Mouse (Mus musculus) lung, embryonic 16.5 days (tissue): ENCODE data around the gene Pdcl. TPM values are rescaled to one million over a fixed set of nuclear protein-coding genes. Genes with fewer than 3 reads are reported as not detected.

Experiments
- ATAC-seq: fragments of 200-750 bp; cut with Nextera tagmentation; 2 replicates; pipeline ENCODE4 v1.8.0; 2017; ENCODE audit warnings: low read depth, mild to moderate bottlenecking, moderate library complexity
- H3K27ac ChIP-seq: fragments of 300-500 bp; sonication (generic); 2 replicates; pipeline ENCODE4 v1.5.1; 2014; ENCODE audit warnings: mild to moderate bottlenecking, control low read depth, low read length
- H3K27me3 ChIP-seq: fragments of 300-500 bp; sonication (generic); 2 replicates; pipeline ENCODE4 v1.6.1; 2014; ENCODE audit warnings: low read depth, low read length, mixed read lengths; ENCODE audit not compliant: control insufficient read depth, insufficient read depth
- H3K36me3 ChIP-seq: fragments of 300-500 bp; sonication (generic); 2 replicates; pipeline ENCODE4 v1.6.1; 2014; ENCODE audit warnings: low read length; ENCODE audit not compliant: control insufficient read depth, insufficient read depth
- H3K4me1 ChIP-seq: fragments of 300-500 bp; sonication (generic); replicated peaks from 2 replicates; pipeline ENCODE4 v1.6.1; 2014; ENCODE audit warnings: low read length, mixed read lengths; ENCODE audit not compliant: control insufficient read depth, insufficient read depth
- H3K4me2 ChIP-seq: fragments of 300-500 bp; sonication (generic); 2 replicates; pipeline ENCODE4 v1.6.1; 2014; ENCODE audit warnings: low read depth, low read length, control low read depth
- H3K4me3 ChIP-seq: fragments of 300-500 bp; sonication (generic); 2 replicates; pipeline ENCODE4 v1.5.1; 2014; ENCODE audit warnings: mild to moderate bottlenecking, low read length, control low read depth
- H3K9ac ChIP-seq: fragments of 300-500 bp; sonication (generic); 2 replicates; pipeline ENCODE4 v1.6.1; 2014; ENCODE audit warnings: low read length, control low read depth
- H3K9me3 ChIP-seq: fragments of 300-500 bp; sonication (generic); 2 replicates; pipeline ENCODE4 v1.6.1; 2016; ENCODE audit warnings: low read length; ENCODE audit not compliant: control insufficient read depth
- WGBS: fragments of 180-500 bp; shearing (Covaris S2); extraction: QIAGEN DNeasy Blood & Tissue Kit; methylation state at CpG from one replicate; pipeline ENCODE4 v1.1.7; 2014; 5-methylcytosine and 5-hydroxymethylcytosine counted together
- polyA plus RNA-seq: library from polyadenylated mRNA; unstranded; fragments of >200 nt; fragmentation: Nextera tagmentation; extraction: Ambion mirVana; gene quantifications from 2 replicates; pipeline ENCODE4 v1.2.1, GENCODE M21; 2015

The Pdcl gene
- 52.0 and 55.0 TPM in 2 replicates for polyA plus RNA-seq

GRCm38 (mm10) chr2:37358633-37359540, at the start of gene Pdcl:
Gene Pdcl (minus strand): TSS chr2:37359332.
- Histone ChIP-seq H3K27me3 (no peaks in the 10 kb centered on the region), H3K9me3 (no peaks in the 10 kb centered on the region), H3K27ac (peak within 1 kb of the TSS; percentile 100), H3K9ac (peak within 1 kb of the TSS; percentile 88), H3K4me3 (peak within 1 kb of the TSS; percentile 72), H3K4me1 (0 out of 2 replicates have a peak, but pooled peaks cover 5% of the 10 kb centered on the region), H3K36me3 (peaks cover 23% of the 10 kb centered on the region), H3K4me2 (peak within 1 kb of the TSS; percentile 90)
- WGBS = under 1% methylated on average over 42 of the region's 42 CpGs
- peak; percentile 100 for ATAC-seq

- H3K4me3 ChIP-seq = no peak overlapping the region
- no peaks in the 10 kb centered on the region for H3K27me3 ChIP-seq
- no peak overlapping the region for H3K27ac ChIP-seq
- H3K4me1 ChIP-seq = no peaks in the 10 kb centered on the region
- H3K9ac ChIP-seq = no peak overlapping the region
- no peaks in the 10 kb centered on the region for H3K9me3 ChIP-seq
- WGBS = 52% methylated on average over 1 of the region's 1 CpGs
- no peak for ATAC-seq
- peaks cover 17% of the 10 kb centered on the region for H3K36me3 ChIP-seq
- H3K4me2 ChIP-seq = no peak overlapping the region
These were observed 36.4 kb upstream of the Pdcl start for GRCm38 (mm10) chr2:37395539-37395938.

GRCm38 (mm10) chr2:37382921-37383320, 23.8 kb upstream of the Pdcl start:
- H3K27ac ChIP-seq = no peak overlapping the region
- H3K27me3 ChIP-seq = no peaks in the 10 kb centered on the region
- 94% methylated on average over 9 of the region's 9 CpGs for WGBS
- H3K9ac ChIP-seq = no peak overlapping the region
- ATAC-seq = no peak
- no peaks in the 10 kb centered on the region for H3K9me3 ChIP-seq
- no peaks in the 10 kb centered on the region for H3K4me1 ChIP-seq
- H3K36me3 ChIP-seq = peaks cover 20% of the 10 kb centered on the region
- no peak overlapping the region for H3K4me3 ChIP-seq
- no peak overlapping the region for H3K4me2 ChIP-seq

- Histone ChIP-seq H3K27me3 (no peaks in the 10 kb centered on the region), H3K9me3 (no peaks in the 10 kb centered on the region), H3K9ac (no peak overlapping the region), H3K36me3 (peaks cover 24% of the 10 kb centered on the region), H3K27ac (no peak overlapping the region), H3K4me1 (no peaks in the 10 kb centered on the region), H3K4me3 (no peak overlapping the region), H3K4me2 (no peak overlapping the region)
- WGBS = 61% methylated on average over 2 of the region's 2 CpGs
- no peak for ATAC-seq
These were observed 21.1 kb upstream of the Pdcl start for GRCm38 (mm10) chr2:37380189-37380588.

- H3K36me3 ChIP-seq = peaks cover 15% of the 10 kb centered on the region
- no peaks in the 10 kb centered on the region for H3K9me3 ChIP-seq
These were observed 16.9 kb upstream of the Pdcl start for GRCm38 (mm10) chr2:37376018-37376417.

DNA sequence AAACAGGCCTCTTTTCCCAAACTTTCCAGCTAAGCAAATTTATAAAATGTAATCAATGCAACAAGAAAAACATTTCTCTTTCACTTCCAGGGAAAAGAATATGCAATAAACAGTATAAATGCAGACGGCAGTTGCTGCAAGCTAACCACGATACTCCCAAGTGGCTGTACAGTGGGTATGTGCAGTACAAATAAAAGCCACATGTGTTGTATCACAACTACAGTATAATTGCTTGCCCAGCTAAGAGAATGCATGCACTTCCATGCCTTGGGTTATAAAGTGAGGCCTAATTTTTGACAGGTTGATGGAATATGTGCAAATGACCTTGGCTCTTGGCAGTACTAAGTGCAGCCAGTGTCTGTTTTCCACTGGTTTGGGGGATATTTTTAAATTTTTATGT, 11.5 kb upstream of the Pdcl start:
- no peak overlapping the region for H3K4me2 ChIP-seq
- no peaks in the 10 kb centered on the region for H3K4me1 ChIP-seq
- no peak overlapping the region for H3K4me3 ChIP-seq
- H3K36me3 ChIP-seq = peaks cover 2% of the 10 kb centered on the region; the same call in 1 of the 2 replicates
- no peaks in the 10 kb centered on the region for H3K27me3 ChIP-seq
- no peaks in the 10 kb centered on the region for H3K9me3 ChIP-seq
- H3K9ac ChIP-seq = no peak overlapping the region
- 83% methylated on average over 2 of the region's 2 CpGs for WGBS
- H3K27ac ChIP-seq = no peak overlapping the region
- ATAC-seq = no peak

More at GRCm38 (mm10) chr2:37376018-37376417, 16.9 kb upstream of the Pdcl start:
- Histone ChIP-seq H3K27ac (no peak overlapping the region), H3K4me2 (no peak overlapping the region), H3K27me3 (no peaks in the 10 kb centered on the region), H3K4me1 (no peaks in the 10 kb centered on the region), H3K9ac (no peak overlapping the region), H3K4me3 (no peak overlapping the region)
- ATAC-seq = no peak
- WGBS = 97% methylated on average over 1 of the region's 1 CpGs

DNA sequence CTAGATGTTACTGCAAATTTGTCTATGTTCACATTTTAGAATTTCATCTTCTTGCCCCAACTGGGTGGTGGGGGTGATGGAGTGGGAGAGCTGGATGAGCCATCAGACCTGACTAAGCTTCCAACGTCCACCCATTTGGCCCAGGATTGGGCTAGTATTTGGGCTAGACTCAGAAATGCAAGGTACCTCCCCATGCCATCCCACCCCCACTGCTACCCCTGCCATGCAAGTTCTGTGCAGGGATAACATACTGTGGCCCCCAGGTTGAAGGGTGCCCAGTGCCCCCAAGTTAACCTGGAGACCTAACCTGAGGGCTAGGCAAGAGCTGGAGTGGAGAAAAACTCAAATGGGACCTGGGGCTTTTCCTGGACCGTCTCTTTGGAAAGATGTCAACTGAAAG, 776 bp upstream of the Pdcl start:
- Histone ChIP-seq H3K4me2 (peak overlapping the region; percentile 90; the same call in 1 of the 2 replicates), H3K27me3 (no peaks in the 10 kb centered on the region), H3K4me1 (0 out of 2 replicates have a peak, but pooled peaks cover 5% of the 10 kb centered on the region), H3K36me3 (peaks cover 16% of the 10 kb centered on the region), H3K9ac (no peak overlapping the region), H3K4me3 (no peak overlapping the region), H3K27ac (no peak overlapping the region), H3K9me3 (no peaks in the 10 kb centered on the region)
- no peak for ATAC-seq
- 90% methylated on average over 2 of the region's 2 CpGs for WGBS

GRCm38 (mm10) chr2:37355571-37355970, 3.6 kb downstream of the Pdcl start:
- Histone ChIP-seq H3K27me3 (no peaks in the 10 kb centered on the region), H3K9ac (no peak overlapping the region), H3K4me3 (no peak overlapping the region), H3K4me2 (no peak overlapping the region), H3K27ac (no peak overlapping the region), H3K36me3 (peaks cover 46% of the 10 kb centered on the region), H3K4me1 (0 out of 2 replicates have a peak, but pooled peaks cover 5% of the 10 kb centered on the region), H3K9me3 (no peaks in the 10 kb centered on the region)
- no peak for ATAC-seq
- 91% methylated on average over 5 of the region's 5 CpGs for WGBS

DNA sequence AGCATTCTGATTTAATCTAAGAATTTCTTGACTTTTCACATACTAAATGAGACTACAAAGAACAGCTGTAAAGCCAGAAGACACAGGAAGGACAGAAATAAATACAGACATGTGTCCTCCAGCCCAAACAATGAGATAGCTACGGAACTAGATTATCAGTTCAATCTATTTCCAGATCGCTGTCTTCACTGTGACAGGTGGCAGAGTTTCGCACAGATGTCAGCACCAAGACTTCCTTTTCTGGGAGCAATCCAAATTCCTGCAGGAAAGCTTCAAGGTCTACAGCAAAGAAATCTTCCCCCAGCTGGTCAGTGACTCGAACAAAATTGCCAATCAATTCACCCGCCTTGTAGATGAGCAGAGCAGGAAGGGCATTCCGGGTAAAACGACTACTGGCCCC, 7.5 kb downstream of the Pdcl start:
- Histone ChIP-seq H3K4me1 (no peaks in the 10 kb centered on the region), H3K4me3 (no peak overlapping the region), H3K27me3 (no peaks in the 10 kb centered on the region), H3K27ac (no peak overlapping the region), H3K36me3 (peaks cover 45% of the 10 kb centered on the region), H3K9ac (no peak overlapping the region), H3K9me3 (no peaks in the 10 kb centered on the region), H3K4me2 (no peak overlapping the region)
- 73% methylated on average over 7 of the region's 7 CpGs for WGBS
- no peak for ATAC-seq
